Mouse (Mus musculus): ENCODE measurements around the gene Dnah11.

DNA sequence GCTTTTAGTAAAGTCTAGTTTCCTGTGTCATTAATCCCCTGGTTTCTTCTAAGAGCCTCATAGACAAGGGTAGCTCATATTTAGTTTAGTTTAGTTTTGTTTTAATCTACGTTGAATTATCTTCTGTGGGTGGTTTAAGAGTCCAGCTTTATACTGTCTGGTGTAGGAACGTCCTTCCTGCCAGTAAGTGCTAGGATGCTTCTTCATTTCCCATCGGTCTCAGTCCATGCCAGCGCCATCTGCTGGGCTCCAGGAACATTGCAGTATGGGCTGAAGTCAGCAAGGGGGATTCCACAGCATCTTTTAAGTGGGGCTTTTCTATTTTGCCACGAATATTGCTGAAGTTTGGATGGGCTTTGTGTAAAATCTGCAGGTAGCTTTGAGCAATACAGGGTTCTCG, 345.5 kb downstream of the Dnah11 start:
- TF ChIP-seq MAX (IDR thresholded peaks at IDR 0.05; ENCODE audit: low read depth) (no peak), E2F4 (IDR thresholded peaks at IDR 0.05; ENCODE audit: insufficient read depth) (no peak), POLR2A (IDR thresholded peaks at IDR 0.05; ENCODE audit: insufficient read length, low read depth) (no peak), POLR2AphosphoS2 (IDR thresholded peaks at IDR 0.05; ENCODE audit: insufficient read length, low read depth) (no peak), USF1 (IDR thresholded peaks at IDR 0.05; ENCODE audit: low read depth) (no peak), SRF (IDR thresholded peaks at IDR 0.05; ENCODE audit: control insufficient read depth, insufficient read length, low read depth) (no peak), TCF12 (IDR thresholded peaks at IDR 0.05; ENCODE audit: insufficient read depth, poor library complexity, severe bottlenecking) (no peak)

All from myocyte (in vitro differentiated cells).